Mouse (Mus musculus): ENCODE measurements around the gene Xlr4c. TPM values are rescaled to one million over a fixed set of nuclear protein-coding genes. Genes with fewer than 3 reads are reported as not detected.
"Not testable (repeated sequence)": the region's sequence is repeated elsewhere in the genome, so short reads cannot be mapped to it uniquely, and the experiment has no call there.

Gene Xlr4c
- polyA plus RNA-seq (2014; fragmentation: Nextera tagmentation; extraction: Ambion mirVana), result not detected in 2 replicates

DNA sequence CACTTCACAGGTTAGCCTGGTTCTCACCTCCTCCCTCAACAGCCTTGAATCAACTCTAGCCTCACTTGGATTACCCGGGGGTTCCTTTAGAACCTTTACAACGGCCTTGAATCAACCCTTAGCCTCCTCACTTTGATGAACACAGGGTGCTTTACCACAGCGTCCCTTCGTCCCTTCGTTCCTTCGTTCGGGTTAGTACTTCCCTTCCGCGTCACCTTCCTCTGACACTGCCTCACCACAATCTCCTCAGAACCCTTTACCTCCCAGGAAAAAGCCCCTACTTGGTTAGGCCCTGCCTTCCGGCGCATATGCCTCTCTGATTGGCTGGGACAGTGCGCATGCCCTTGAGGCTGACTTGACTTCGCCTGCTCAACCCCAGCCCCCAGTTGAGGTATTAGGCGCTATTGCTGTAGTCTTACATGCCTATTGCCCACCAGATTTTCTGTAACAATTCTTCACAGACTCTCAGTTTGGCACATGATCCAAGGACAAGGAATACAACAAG lies at the start of gene Xlr4c:
TSS of gene Xlr4c (minus strand) at position 310 of the 505 bp plus-strand sequence.
- WGBS, result 84% methylated on average over 10 of the region's 14 CpGs
- H3K9me3 ChIP-seq (ENCODE audit: control insufficient read depth, low read length); H3K4me1 ChIP-seq (replicated peaks; ENCODE audit: control insufficient read depth, insufficient read depth, low read length); H3K9ac ChIP-seq (ENCODE audit: low read depth, low read length); H3K27me3 ChIP-seq (ENCODE audit: control insufficient read depth, insufficient read depth, low read length); H3K4me3 ChIP-seq (ENCODE audit: low read depth, low read length); H3K4me2 ChIP-seq (replicated peaks; ENCODE audit: low read depth, low read length); H3K36me3 ChIP-seq (ENCODE audit: control insufficient read depth, insufficient read depth, low read length); DNase-seq (ENCODE audit: low spot score); H3K27ac ChIP-seq (ENCODE audit: low read depth, low read length); ATAC-seq (ENCODE audit: low FRiP score): not testable (repeated sequence)

DNA sequence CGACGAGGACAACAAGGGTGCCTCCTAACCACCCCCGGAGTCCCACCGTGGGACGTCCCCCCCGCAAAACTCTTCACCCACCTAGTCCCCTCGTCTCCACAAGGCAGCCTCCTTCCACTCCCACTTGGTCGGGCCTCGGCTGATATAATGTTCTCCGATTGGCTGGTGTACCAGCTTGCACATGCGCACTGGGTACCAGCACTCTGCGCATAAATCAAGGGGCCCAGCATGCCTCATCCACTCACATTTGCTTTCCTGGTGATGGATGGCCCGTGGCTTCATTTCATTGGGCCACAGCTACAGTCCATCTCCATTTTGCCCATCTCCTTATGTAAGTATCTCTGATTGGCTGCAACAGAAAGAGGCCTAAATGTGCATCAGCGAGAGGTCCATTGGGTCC lies 22.3 kb upstream of the Xlr4c start, which contains the start of gene Xlr3c:
TSS of gene Xlr3c (minus strand) at position 121 of the 400 bp plus-strand sequence.
- DNase-seq (ENCODE audit: low spot score); H3K4me1 ChIP-seq (replicated peaks; ENCODE audit: control insufficient read depth, insufficient read depth, low read length); ATAC-seq (ENCODE audit: low FRiP score); H3K27ac ChIP-seq (ENCODE audit: low read depth, low read length); H3K9ac ChIP-seq (ENCODE audit: low read depth, low read length); H3K4me2 ChIP-seq (replicated peaks; ENCODE audit: low read depth, low read length); H3K4me3 ChIP-seq (ENCODE audit: low read depth, low read length); H3K36me3 ChIP-seq (ENCODE audit: control insufficient read depth, insufficient read depth, low read length); H3K27me3 ChIP-seq (ENCODE audit: control insufficient read depth, insufficient read depth, low read length); H3K9me3 ChIP-seq (ENCODE audit: control insufficient read depth, low read length): not testable (repeated sequence)
- 87% methylated on average over 14 of the region's 14 CpGs for whole genome bisulfite sequencing

DNA sequence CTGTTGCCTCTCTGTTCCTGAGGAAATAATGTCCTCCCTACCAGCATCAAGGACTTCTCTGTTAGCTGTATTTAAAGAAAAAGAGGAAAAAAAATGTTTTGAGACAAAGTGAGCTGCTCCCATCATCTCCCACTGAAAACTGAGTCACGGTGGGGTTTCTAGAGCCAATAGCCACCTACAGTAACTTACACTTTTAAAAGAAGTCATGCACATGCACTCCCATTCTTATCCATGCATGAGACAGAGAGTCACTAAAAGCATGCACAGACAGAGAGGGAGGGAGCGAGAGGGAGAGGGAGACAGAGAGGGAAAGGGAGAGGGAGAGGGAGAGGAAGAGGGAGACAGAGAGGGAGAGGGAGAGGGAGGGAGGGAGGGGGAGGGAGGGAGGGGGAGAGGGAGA lies 19.5 kb upstream of the Xlr4c start:
- H3K4me1 ChIP-seq (replicated peaks; ENCODE audit: control insufficient read depth, insufficient read depth, low read length); H3K27ac ChIP-seq (ENCODE audit: low read depth, low read length); DNase-seq (ENCODE audit: low spot score); H3K9ac ChIP-seq (ENCODE audit: low read depth, low read length); H3K36me3 ChIP-seq (ENCODE audit: control insufficient read depth, insufficient read depth, low read length); H3K4me2 ChIP-seq (replicated peaks; ENCODE audit: low read depth, low read length); H3K9me3 ChIP-seq (ENCODE audit: control insufficient read depth, low read length); H3K27me3 ChIP-seq (ENCODE audit: control insufficient read depth, insufficient read depth, low read length); ATAC-seq (ENCODE audit: low FRiP score); H3K4me3 ChIP-seq (ENCODE audit: low read depth, low read length): not testable (repeated sequence)
- 96% methylated on average over 1 of the region's 2 CpGs for WGBS

DNA sequence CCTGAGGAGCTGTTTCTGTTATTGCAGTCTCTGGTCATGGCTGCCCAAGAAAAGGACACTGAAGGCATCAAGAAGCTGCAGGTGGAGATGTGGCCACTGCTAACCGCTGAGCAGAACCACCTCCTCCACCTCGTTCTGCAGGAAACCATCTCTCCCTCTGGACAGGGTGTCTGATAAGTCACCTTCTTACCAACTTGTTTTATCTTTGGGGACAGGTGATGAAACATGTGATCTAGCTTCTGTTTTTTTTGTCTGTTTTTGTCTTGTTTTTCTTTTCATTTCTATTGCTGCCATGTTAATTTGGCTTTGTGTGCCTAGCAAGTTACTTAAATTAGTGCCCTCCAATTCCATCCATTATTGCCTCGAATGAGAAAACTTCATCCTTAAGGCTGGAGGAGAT lies 13.6 kb downstream of the Xlr4c start:
- Histone ChIP-seq H3K27ac (ENCODE audit: low read depth, low read length) (no peak overlapping the region), H3K9ac (ENCODE audit: low read depth, low read length) (peak overlapping the region; percentile 77), H3K4me1 (replicated peaks; ENCODE audit: control insufficient read depth, insufficient read depth, low read length) (no peaks in the 10 kb centered on the region), H3K9me3 (ENCODE audit: control insufficient read depth, low read length) (no peaks in the 10 kb centered on the region), H3K4me3 (ENCODE audit: low read depth, low read length) (peak overlapping the region; percentile 58), H3K36me3 (ENCODE audit: control insufficient read depth, insufficient read depth, low read length) (no peaks in the 10 kb centered on the region), H3K27me3 (ENCODE audit: control insufficient read depth, insufficient read depth, low read length) (no peaks in the 10 kb centered on the region; the same call in 1 of the 2 replicates), H3K4me2 (replicated peaks; ENCODE audit: low read depth, low read length) (peak overlapping the region; percentile 75)
- DNase-seq (ENCODE audit: low spot score) (peak; percentile 4), ATAC-seq (ENCODE audit: low FRiP score) (no peak)
- 39% methylated on average over 3 of the region's 3 CpGs for WGBS

DNA sequence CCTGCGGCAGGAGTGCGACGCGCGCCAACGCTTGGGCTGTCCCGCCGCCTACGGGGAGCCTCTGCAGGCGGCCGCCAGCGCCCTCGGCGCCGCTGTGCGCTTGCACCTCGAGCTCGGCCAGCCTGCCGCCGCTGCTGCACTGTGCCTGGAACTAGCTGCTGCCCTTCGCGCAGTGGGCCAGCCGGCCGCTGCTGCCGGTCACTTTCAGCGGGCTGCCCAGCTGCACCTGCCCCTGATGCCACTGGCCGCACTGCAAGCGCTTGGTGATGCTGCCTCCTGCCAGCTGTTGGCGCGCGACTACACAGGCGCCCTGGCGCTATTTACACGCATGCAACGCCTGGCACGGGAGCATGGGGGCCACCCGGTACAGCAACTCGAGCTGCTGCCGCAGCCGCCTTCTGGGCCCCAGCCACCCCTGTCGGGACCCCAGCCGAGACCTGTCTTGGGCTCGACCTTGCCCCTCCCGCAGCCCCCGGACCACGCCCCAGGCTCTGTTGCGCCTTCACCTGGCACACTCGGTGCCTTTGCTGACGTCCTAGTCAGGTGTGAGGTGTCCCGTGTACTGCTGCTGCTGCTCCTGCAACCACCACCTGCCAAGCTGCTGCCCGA lies 14.2 kb downstream of the Xlr4c start:
- 16% methylated on average over 41 of the region's 51 CpGs for WGBS
- ATAC-seq (ENCODE audit: low FRiP score) (peak; percentile 71), DNase-seq (ENCODE audit: low spot score) (peak; percentile 36)
- peak overlapping the region; percentile 77 for H3K9ac ChIP-seq (ENCODE audit: low read depth, low read length)
- H3K4me2 ChIP-seq (replicated peaks; ENCODE audit: low read depth, low read length), result peak overlapping the region; percentile 75
- H3K4me1 ChIP-seq (replicated peaks; ENCODE audit: control insufficient read depth, insufficient read depth, low read length), result no peaks in the 10 kb centered on the region
- peak overlapping the region; percentile 87 for H3K27ac ChIP-seq (ENCODE audit: low read depth, low read length)
- no peaks in the 10 kb centered on the region; the same call in 1 of the 2 replicates for H3K27me3 ChIP-seq (ENCODE audit: control insufficient read depth, insufficient read depth, low read length)
- H3K4me3 ChIP-seq (ENCODE audit: low read depth, low read length), result peak overlapping the region; percentile 58
- H3K9me3 ChIP-seq (ENCODE audit: control insufficient read depth, low read length), result no peaks in the 10 kb centered on the region
- H3K36me3 ChIP-seq (ENCODE audit: control insufficient read depth, insufficient read depth, low read length), result no peaks in the 10 kb centered on the region

DNA sequence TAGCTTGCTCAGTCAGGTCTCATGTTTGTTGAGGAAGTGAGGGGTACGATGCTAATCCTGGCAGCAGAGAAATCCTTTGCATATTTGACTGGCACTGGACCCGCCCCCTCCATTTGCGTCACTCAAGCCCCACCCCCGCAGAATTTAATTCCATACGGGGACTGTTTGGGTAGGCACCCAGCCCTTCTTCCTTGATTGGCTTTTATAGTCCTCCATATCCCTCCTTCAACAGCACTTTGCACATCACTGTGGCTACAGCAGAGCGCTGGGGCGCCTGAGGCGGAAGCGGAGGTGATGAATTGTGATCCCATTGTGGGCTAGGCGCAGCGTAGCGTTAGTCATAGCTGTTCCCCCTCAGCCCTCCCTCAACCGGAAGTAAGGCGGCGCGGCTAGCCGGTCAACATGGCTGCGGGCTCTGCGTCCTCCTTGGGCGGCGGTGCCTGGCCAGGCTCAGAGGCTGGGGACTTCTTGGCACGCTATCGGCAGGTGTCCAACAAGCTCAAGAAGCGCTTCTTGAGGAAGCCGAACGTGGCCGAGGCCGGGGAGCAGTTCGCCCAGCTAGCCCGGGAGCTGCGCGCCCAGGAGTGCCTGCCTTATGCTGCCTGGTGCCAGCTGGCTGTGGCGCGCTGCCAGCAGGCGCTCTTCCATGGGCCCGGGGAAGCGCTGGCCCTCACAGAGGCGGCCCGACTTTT lies 14.9 kb downstream of the Xlr4c start, which contains the start of gene F8a:
TSS of gene F8a (plus strand) at position 378 of the 692 bp plus-strand sequence.
- Histone ChIP-seq H3K9me3 (ENCODE audit: control insufficient read depth, low read length) (no peaks in the 10 kb centered on the region), H3K27me3 (ENCODE audit: control insufficient read depth, insufficient read depth, low read length) (no peaks in the 10 kb centered on the region; the same call in 1 of the 2 replicates), H3K27ac (ENCODE audit: low read depth, low read length) (peak within 1 kb of the TSS; percentile 87), H3K9ac (ENCODE audit: low read depth, low read length) (peak within 1 kb of the TSS; percentile 77), H3K4me3 (ENCODE audit: low read depth, low read length) (peak within 1 kb of the TSS; percentile 58), H3K36me3 (ENCODE audit: control insufficient read depth, insufficient read depth, low read length) (no peaks in the 10 kb centered on the region), H3K4me1 (replicated peaks; ENCODE audit: control insufficient read depth, insufficient read depth, low read length) (no peaks in the 10 kb centered on the region), H3K4me2 (replicated peaks; ENCODE audit: low read depth, low read length) (peak within 1 kb of the TSS; percentile 75)
- peak; percentile 97 for ATAC-seq (ENCODE audit: low FRiP score)
- DNase-seq (ENCODE audit: low spot score), result peak; percentile 80
- 13% methylated on average over 39 of the region's 39 CpGs for WGBS

DNA sequence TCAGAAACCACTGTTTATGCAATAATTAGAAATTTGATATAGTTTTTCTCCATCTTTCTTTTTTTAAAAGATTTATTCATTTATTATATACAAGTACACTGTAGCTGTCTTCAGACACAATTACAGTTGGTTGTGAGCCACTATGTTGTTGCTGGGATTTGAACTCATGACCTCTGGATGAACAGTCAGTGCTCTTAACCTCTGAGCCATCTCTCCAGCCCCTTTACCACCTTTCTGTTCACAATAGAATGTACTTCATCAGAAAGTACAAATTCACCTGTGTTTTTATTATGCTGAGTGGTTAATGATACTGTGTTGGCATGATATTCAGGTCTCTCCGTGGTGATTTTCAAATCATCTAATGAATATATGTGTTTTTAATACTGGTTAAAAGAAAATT lies 17.6 kb downstream of the Xlr4c start:
- Histone ChIP-seq H3K4me2 (replicated peaks; ENCODE audit: low read depth, low read length) (no peak overlapping the region), H3K4me3 (ENCODE audit: low read depth, low read length) (no peak overlapping the region), H3K9ac (ENCODE audit: low read depth, low read length) (no peak overlapping the region), H3K27me3 (ENCODE audit: control insufficient read depth, insufficient read depth, low read length) (no peaks in the 10 kb centered on the region; the same call in 1 of the 2 replicates), H3K27ac (ENCODE audit: low read depth, low read length) (no peak overlapping the region), H3K4me1 (replicated peaks; ENCODE audit: control insufficient read depth, insufficient read depth, low read length) (no peaks in the 10 kb centered on the region), H3K36me3 (ENCODE audit: control insufficient read depth, insufficient read depth, low read length) (no peaks in the 10 kb centered on the region), H3K9me3 (ENCODE audit: control insufficient read depth, low read length) (no peaks in the 10 kb centered on the region)
- no peak for ATAC-seq (ENCODE audit: low FRiP score)
- DNase-seq (ENCODE audit: low spot score), result no peak
- 59% methylated on average over 1 of the region's 1 CpGs for WGBS

DNA sequence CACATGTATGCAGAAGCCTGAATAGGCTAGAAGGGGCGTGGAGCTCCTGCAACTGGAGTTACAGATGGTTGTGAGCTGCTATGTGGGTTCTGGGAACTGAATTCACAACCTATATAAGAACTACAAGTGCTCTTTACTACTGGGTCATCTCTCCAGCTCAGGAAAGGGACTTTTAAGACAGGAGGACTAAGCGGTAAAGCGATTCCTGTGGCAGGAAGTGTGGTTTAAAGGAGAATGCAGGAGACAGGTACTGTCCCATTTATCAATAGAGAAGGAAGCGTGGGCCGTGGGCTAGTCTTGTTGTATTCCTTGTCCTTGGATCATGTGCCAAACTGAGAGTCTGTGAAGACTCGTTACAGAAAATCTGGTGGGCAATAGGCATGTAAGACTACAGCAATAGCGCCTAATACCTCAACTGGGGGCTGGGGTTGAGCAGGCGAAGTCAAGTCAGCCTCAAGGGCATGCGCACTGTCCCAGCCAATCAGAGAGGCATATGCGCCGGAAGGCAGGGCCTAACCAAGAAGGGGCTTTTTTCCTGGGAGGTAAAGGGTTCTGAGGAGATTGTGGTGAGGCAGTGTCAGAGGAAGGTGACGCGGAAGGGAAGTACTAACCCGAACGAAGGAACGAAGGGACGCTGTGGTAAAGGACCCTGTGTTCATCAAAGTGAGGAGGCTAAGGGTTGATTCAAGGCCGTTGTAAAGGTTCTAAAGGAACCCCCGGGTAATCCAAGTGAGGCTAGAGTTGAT lies 28.9 kb downstream of the Xlr4c start, which contains the start of gene Xlr4b:
TSS of gene Xlr4b (plus strand) at position 515 of the 746 bp plus-strand sequence.
- H3K9ac ChIP-seq (ENCODE audit: low read depth, low read length); ATAC-seq (ENCODE audit: low FRiP score); H3K4me1 ChIP-seq (replicated peaks; ENCODE audit: control insufficient read depth, insufficient read depth, low read length); H3K9me3 ChIP-seq (ENCODE audit: control insufficient read depth, low read length); H3K27me3 ChIP-seq (ENCODE audit: control insufficient read depth, insufficient read depth, low read length); H3K4me3 ChIP-seq (ENCODE audit: low read depth, low read length); H3K36me3 ChIP-seq (ENCODE audit: control insufficient read depth, insufficient read depth, low read length); H3K27ac ChIP-seq (ENCODE audit: low read depth, low read length); DNase-seq (ENCODE audit: low spot score); H3K4me2 ChIP-seq (replicated peaks; ENCODE audit: low read depth, low read length): not testable (repeated sequence)
- 79% methylated on average over 12 of the region's 19 CpGs for WGBS

Measured in hindbrain, embryonic 11.5 days (tissue).